Mouse (Mus musculus) intestine, embryonic 15.5 days (tissue): ENCODE results near the gene Cachd1. TPM values are rescaled to one million over a fixed set of nuclear protein-coding genes. Genes with fewer than 3 reads are reported as not detected.

Source experiments
- ATAC-seq: fragments of 200-750 bp; cut with Nextera tagmentation; 2 replicates; pipeline ENCODE4 v1.8.0; 2017; ENCODE audit warnings: moderate TSS enrichment, moderate library complexity
- H3K27ac ChIP-seq: fragments of 300-500 bp; sonication (generic); 2 replicates; pipeline ENCODE4 v1.5.1; 2015; ENCODE audit warnings: mild to moderate bottlenecking, inconsistent platforms
- H3K27me3 ChIP-seq: fragments of 300-500 bp; sonication (generic); replicated peaks from 2 replicates; pipeline ENCODE4 v1.6.1; 2015; ENCODE audit warnings: inconsistent platforms
- H3K36me3 ChIP-seq: fragments of 300-500 bp; sonication (generic); 2 replicates; pipeline ENCODE4 v1.6.1; 2015; ENCODE audit warnings: inconsistent platforms
- H3K4me1 ChIP-seq: fragments of 300-500 bp; sonication (generic); replicated peaks from 2 replicates; pipeline ENCODE4 v1.6.1; 2015; ENCODE audit warnings: inconsistent platforms
- H3K4me2 ChIP-seq: fragments of 300-500 bp; sonication (generic); replicated peaks from 2 replicates; pipeline ENCODE4 v1.6.1; 2015; ENCODE audit warnings: mild to moderate bottlenecking, inconsistent platforms
- H3K4me3 ChIP-seq: fragments of 300-500 bp; sonication (generic); replicated peaks from 2 replicates; pipeline ENCODE4 v1.5.1; 2015; ENCODE audit warnings: inconsistent platforms
- H3K9ac ChIP-seq: fragments of 300-500 bp; sonication (generic); 2 replicates; pipeline ENCODE4 v1.6.1; 2015; ENCODE audit warnings: inconsistent platforms
- H3K9me3 ChIP-seq: fragments of 300-500 bp; sonication (generic); 2 replicates; pipeline ENCODE4 v1.6.1; 2016; ENCODE audit warnings: inconsistent platforms
- WGBS: fragments of 180-500 bp; shearing (Covaris S2); methylation state at CpG from one replicate; pipeline ENCODE4 v1.1.7; 2015; 5-methylcytosine and 5-hydroxymethylcytosine counted together
- polyA plus RNA-seq: library from polyadenylated mRNA; unstranded; fragments of >200 nt; fragmentation: Nextera tagmentation; extraction: Ambion mirVana; gene quantifications from 2 replicates; pipeline ENCODE4 v1.2.1, GENCODE M21; 2015

Gene Cachd1
- polyA plus RNA-seq, 1 experiment from 2014 or later, result 13.4 TPM

- H3K27me3 ChIP-seq, result no peaks in the 10 kb centered on the region
- no peak overlapping the region for H3K9ac ChIP-seq
- H3K27ac ChIP-seq, result no peak overlapping the region
- no peak overlapping the region for H3K4me2 ChIP-seq
- H3K36me3 ChIP-seq, result no peaks in the 10 kb centered on the region
- no peaks in the 10 kb centered on the region for H3K4me1 ChIP-seq
- H3K4me3 ChIP-seq, result no peak overlapping the region
- no peaks in the 10 kb centered on the region for H3K9me3 ChIP-seq
- WGBS, result 89% methylated on average over 4 of the region's 4 CpGs
- ATAC-seq, result no peak
Measured at GRCm38 (mm10) chr4:101009092-101009491, 232.6 kb downstream of the Cachd1 start.

- no peaks in the 10 kb centered on the region for H3K27me3 ChIP-seq
- H3K4me2 ChIP-seq, result no peak overlapping the region
- H3K9me3 ChIP-seq, result no peaks in the 10 kb centered on the region
- no peak for ATAC-seq
- no peaks in the 10 kb centered on the region for H3K36me3 ChIP-seq
- no peak overlapping the region for H3K4me3 ChIP-seq
- WGBS, result 69% methylated on average over 4 of the region's 4 CpGs
- H3K9ac ChIP-seq, result no peak overlapping the region
- no peak overlapping the region for H3K27ac ChIP-seq
- H3K4me1 ChIP-seq, result no peaks in the 10 kb centered on the region
Measured at GRCm38 (mm10) chr4:101017806-101018205, 241.3 kb downstream of the Cachd1 start.

DNA sequence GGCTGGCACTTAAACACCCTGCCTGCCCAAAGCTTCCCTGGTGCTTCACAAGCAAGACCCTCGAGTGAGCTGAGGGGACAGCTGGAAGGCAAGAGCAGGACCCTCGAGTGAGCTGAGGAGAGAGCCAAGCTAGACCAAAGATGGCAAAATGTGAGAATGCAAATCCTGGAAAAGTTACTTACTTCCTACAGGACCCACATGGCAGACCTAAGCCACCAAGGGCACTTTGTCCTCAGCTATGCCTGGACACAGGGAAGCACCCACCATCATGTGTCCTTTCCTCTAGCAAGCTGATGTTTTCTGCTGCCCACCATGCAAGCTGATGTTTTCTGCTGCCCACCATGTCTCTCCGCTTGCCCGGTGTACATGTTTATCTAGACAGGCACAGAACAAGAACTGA lies 244.1 kb downstream of the Cachd1 start, which contains the start of gene Gm10577:
Gm10577 (minus strand) TSS at position 101 of the 400 bp plus-strand sequence.
- 81% methylated on average over 4 of the region's 4 CpGs for WGBS
- Histone ChIP-seq H3K36me3 (no peaks in the 10 kb centered on the region), H3K27ac (no peak within 1 kb of the TSS), H3K27me3 (no peaks in the 10 kb centered on the region), H3K4me2 (no peak within 1 kb of the TSS), H3K9ac (no peak within 1 kb of the TSS), H3K9me3 (no peaks in the 10 kb centered on the region), H3K4me3 (no peak within 1 kb of the TSS), H3K4me1 (no peaks in the 10 kb centered on the region)
- ATAC-seq, result no peak

- no peaks in the 10 kb centered on the region for H3K36me3 ChIP-seq
- ATAC-seq, result no peak
- no peak overlapping the region for H3K4me3 ChIP-seq
- H3K27me3 ChIP-seq, result no peaks in the 10 kb centered on the region
- H3K9me3 ChIP-seq, result no peaks in the 10 kb centered on the region
- H3K9ac ChIP-seq, result no peak overlapping the region
- no peak overlapping the region for H3K4me2 ChIP-seq
- H3K4me1 ChIP-seq, result no peaks in the 10 kb centered on the region
- no peak overlapping the region for H3K27ac ChIP-seq
- 74% methylated on average over 5 of the region's 5 CpGs for WGBS
Measured at GRCm38 (mm10) chr4:101026566-101026965, 250.1 kb downstream of the Cachd1 start.

GRCm38 (mm10) chr4:101026995-101027394 lies 250.5 kb downstream of the Cachd1 start:
- no peaks in the 10 kb centered on the region for H3K36me3 ChIP-seq
- H3K27ac ChIP-seq, result no peak overlapping the region
- ATAC-seq, result no peak
- H3K4me3 ChIP-seq, result no peak overlapping the region
- H3K27me3 ChIP-seq, result no peaks in the 10 kb centered on the region
- no peaks in the 10 kb centered on the region for H3K4me1 ChIP-seq
- H3K4me2 ChIP-seq, result no peak overlapping the region
- H3K9ac ChIP-seq, result no peak overlapping the region
- H3K9me3 ChIP-seq, result no peaks in the 10 kb centered on the region
- WGBS, result 69% methylated on average over 2 of the region's 2 CpGs

GRCm38 (mm10) chr4:101027852-101028411 lies 251.5 kb downstream of the Cachd1 start:
- WGBS, result 91% methylated on average over 9 of the region's 9 CpGs
- no peak overlapping the region for H3K4me2 ChIP-seq
- H3K4me1 ChIP-seq, result no peaks in the 10 kb centered on the region
- H3K9ac ChIP-seq, result no peak overlapping the region
- H3K27me3 ChIP-seq, result no peaks in the 10 kb centered on the region
- no peak overlapping the region for H3K27ac ChIP-seq
- no peaks in the 10 kb centered on the region for H3K9me3 ChIP-seq
- H3K4me3 ChIP-seq, result no peak overlapping the region
- no peaks in the 10 kb centered on the region for H3K36me3 ChIP-seq
- no peak for ATAC-seq

DNA sequence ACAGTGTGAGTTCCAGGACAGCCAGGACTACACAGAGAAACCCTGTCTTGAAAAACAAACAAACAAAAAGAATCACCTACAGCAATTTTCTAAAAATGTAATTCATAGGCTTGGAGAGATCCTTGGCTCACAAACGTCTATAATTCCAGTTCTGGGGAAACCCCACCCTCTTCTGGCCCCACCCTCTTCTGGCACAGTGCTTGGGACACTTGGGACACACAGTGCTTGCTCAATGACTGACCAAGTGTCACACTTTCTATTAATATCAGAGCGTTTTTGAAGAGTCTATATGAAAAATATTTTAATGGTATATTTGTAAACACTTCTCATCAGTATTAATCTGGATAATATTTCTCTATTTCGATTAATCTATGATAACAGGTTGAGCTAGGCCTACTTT lies 256.6 kb downstream of the Cachd1 start:
- no peak overlapping the region for H3K27ac ChIP-seq
- WGBS, result 76% methylated on average over 3 of the region's 3 CpGs
- no peaks in the 10 kb centered on the region for H3K27me3 ChIP-seq
- H3K4me1 ChIP-seq, result no peaks in the 10 kb centered on the region
- H3K9ac ChIP-seq, result no peak overlapping the region
- no peaks in the 10 kb centered on the region for H3K36me3 ChIP-seq
- H3K4me3 ChIP-seq, result no peak overlapping the region
- H3K9me3 ChIP-seq, result no peaks in the 10 kb centered on the region
- no peak for ATAC-seq
- H3K4me2 ChIP-seq, result no peak overlapping the region

- WGBS, result 68% methylated on average over 5 of the region's 5 CpGs
- no peak for ATAC-seq
- H3K9ac ChIP-seq, result no peak overlapping the region
- no peak overlapping the region for H3K4me3 ChIP-seq
- no peaks in the 10 kb centered on the region for H3K36me3 ChIP-seq
- H3K4me2 ChIP-seq, result no peak overlapping the region
- no peaks in the 10 kb centered on the region for H3K27me3 ChIP-seq
- H3K9me3 ChIP-seq, result no peaks in the 10 kb centered on the region
- H3K27ac ChIP-seq, result no peak overlapping the region
- no peaks in the 10 kb centered on the region for H3K4me1 ChIP-seq
Measured at GRCm38 (mm10) chr4:101035131-101035530, 258.7 kb downstream of the Cachd1 start.

DNA sequence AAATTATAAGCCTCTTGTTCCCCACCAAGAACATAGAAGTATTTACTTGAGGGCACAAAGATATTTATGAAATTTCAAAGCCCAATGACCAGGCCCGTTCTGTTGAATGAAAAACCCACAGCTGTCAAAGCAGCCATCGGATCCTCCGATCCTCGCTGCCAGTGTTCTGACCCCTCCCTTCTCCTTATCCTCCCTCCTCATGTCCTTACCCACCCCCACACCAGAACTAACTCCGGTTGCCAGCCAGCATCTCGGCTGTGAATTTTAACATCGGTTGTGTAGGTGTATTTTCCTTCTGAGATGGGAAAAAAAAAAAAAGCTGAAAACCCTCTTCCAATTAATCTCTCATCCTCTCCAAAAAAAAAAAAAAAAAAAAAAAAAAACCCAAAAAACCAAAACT lies 260.7 kb downstream of the Cachd1 start:
- Histone ChIP-seq H3K4me2 (no peak overlapping the region), H3K9ac (no peak overlapping the region), H3K27ac (no peak overlapping the region), H3K9me3 (no peaks in the 10 kb centered on the region), H3K27me3 (no peaks in the 10 kb centered on the region), H3K36me3 (no peaks in the 10 kb centered on the region), H3K4me1 (no peaks in the 10 kb centered on the region), H3K4me3 (no peak overlapping the region)
- WGBS, result 76% methylated on average over 7 of the region's 7 CpGs
- ATAC-seq, result no peak

DNA sequence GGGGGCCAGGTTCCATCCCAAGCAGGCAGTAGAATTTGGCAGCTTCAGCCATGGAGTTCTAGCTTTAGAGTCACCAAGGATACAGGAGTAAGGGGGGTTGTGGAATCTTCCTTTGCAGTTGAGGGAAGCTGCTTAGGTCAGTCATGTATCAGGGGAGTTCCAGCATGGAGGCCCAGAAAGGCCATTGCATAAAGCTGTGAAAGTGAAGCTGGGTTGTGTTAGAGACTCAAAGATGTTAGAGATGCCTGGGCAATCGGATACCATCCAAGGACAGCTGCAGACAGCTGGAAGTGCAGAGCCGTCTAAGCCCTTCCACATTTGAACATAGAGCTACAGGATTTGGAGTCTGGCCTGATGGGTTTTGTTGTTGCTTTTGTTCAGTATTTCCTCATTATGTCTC lies 267.2 kb downstream of the Cachd1 start:
- H3K27ac ChIP-seq, result no peak overlapping the region
- H3K36me3 ChIP-seq, result no peaks in the 10 kb centered on the region
- H3K4me2 ChIP-seq, result no peak overlapping the region
- no peaks in the 10 kb centered on the region for H3K27me3 ChIP-seq
- no peaks in the 10 kb centered on the region for H3K4me1 ChIP-seq
- H3K9me3 ChIP-seq, result no peaks in the 10 kb centered on the region
- no peak for ATAC-seq
- H3K4me3 ChIP-seq, result no peak overlapping the region
- no peak overlapping the region for H3K9ac ChIP-seq
- 58% methylated on average over 2 of the region's 2 CpGs for WGBS

- H3K9me3 ChIP-seq, result no peaks in the 10 kb centered on the region
- no peaks in the 10 kb centered on the region for H3K4me1 ChIP-seq
- H3K4me3 ChIP-seq, result no peak overlapping the region
- H3K4me2 ChIP-seq, result no peak overlapping the region
- no peak for ATAC-seq
- H3K27me3 ChIP-seq, result no peaks in the 10 kb centered on the region
- no peak overlapping the region for H3K9ac ChIP-seq
- no peaks in the 10 kb centered on the region for H3K36me3 ChIP-seq
- H3K27ac ChIP-seq, result no peak overlapping the region
Measured at GRCm38 (mm10) chr4:101044149-101044548, 267.7 kb downstream of the Cachd1 start.

DNA sequence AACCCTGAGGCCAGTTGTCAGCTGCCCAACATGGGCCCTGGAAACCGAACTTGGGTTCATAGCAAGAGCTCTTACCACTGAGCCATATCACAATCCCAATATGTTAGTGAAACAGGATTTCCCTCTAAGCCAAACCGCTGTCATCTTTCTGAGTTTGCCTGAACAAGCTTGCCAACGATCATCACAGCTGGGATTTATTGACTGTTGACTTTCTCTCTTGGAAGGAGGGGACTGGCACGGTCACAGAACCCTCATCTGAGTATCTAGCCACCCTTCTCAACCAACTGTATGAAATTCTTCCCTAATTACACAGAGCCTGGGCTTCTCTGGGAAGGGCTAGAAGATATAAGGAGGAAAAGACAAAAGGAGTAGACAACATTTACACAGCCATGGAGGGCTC lies 270.1 kb downstream of the Cachd1 start:
- Histone ChIP-seq H3K4me1 (no peaks in the 10 kb centered on the region), H3K9me3 (no peaks in the 10 kb centered on the region), H3K27me3 (no peaks in the 10 kb centered on the region), H3K4me3 (no peak overlapping the region), H3K9ac (no peak overlapping the region), H3K4me2 (no peak overlapping the region), H3K36me3 (no peaks in the 10 kb centered on the region), H3K27ac (no peak overlapping the region)
- 50% methylated on average over 4 of the region's 4 CpGs for WGBS
- no peak for ATAC-seq

GRCm38 (mm10) chr4:101062146-101062545 lies 285.7 kb downstream of the Cachd1 start:
- H3K4me2 ChIP-seq, result no peak overlapping the region
- no peaks in the 10 kb centered on the region for H3K36me3 ChIP-seq
- no peaks in the 10 kb centered on the region for H3K4me1 ChIP-seq
- 76% methylated on average over 2 of the region's 2 CpGs for WGBS
- no peak overlapping the region for H3K27ac ChIP-seq
- no peaks in the 10 kb centered on the region for H3K27me3 ChIP-seq
- H3K4me3 ChIP-seq, result no peak overlapping the region
- H3K9ac ChIP-seq, result no peak overlapping the region
- ATAC-seq, result no peak
- no peaks in the 10 kb centered on the region for H3K9me3 ChIP-seq
